Mouse (Mus musculus) myocyte (in vitro differentiated cells): ENCODE results near the gene Gpr173. TPM values are rescaled to one million over a fixed set of nuclear protein-coding genes. Genes with fewer than 3 reads are reported as not detected.

Experiments used
- H3K27me3 ChIP-seq: one replicate; pipeline ENCODE4 v1.6.1; 2011; ENCODE audit not compliant: control insufficient read depth, insufficient read depth, insufficient read length
- H3K36me3 ChIP-seq: one replicate; pipeline ENCODE4 v1.6.1; 2011; ENCODE audit not compliant: control insufficient read depth, insufficient read depth
- H3K4me2 ChIP-seq: one replicate; pipeline ENCODE4 v1.6.1; 2011; ENCODE audit warnings: low read depth, control low read depth
- H3K4me3 ChIP-seq: one replicate; pipeline ENCODE4 v1.5.1; 2011; ENCODE audit warnings: mild to moderate bottlenecking, control low read depth, moderate library complexity
- H3K79me2 ChIP-seq: one replicate; pipeline ENCODE4 v1.6.1; 2011; ENCODE audit not compliant: control insufficient read depth, insufficient read depth
- H3ac ChIP-seq: one replicate; pipeline ENCODE4 v1.6.1; 2011; ENCODE audit not compliant: control insufficient read depth, insufficient read length
- CEBPB ChIP-seq: IDR thresholded peaks from 2 replicates; pipeline ENCODE4 v1.6.1; 2011; ENCODE audit warnings: mild to moderate bottlenecking, moderate library complexity; ENCODE audit not compliant: poor library complexity, insufficient read depth, severe bottlenecking
- E2F4 ChIP-seq: IDR thresholded peaks from one replicate; pipeline ENCODE4 v1.6.1; 2011; ENCODE audit warnings: mild to moderate bottlenecking, control low read depth, moderate library complexity; ENCODE audit not compliant: insufficient read depth
- MAX ChIP-seq: IDR thresholded peaks from one replicate; pipeline ENCODE4 v1.6.1; 2011; ENCODE audit warnings: low read depth, mild to moderate bottlenecking, control low read depth
- MYOD1 ChIP-seq, 3 experiments: IDR thresholded peaks; one replicate each; pipeline ENCODE4 v1.6.1; 2011; ENCODE audit warnings: control low read depth in 2 of 3, low read depth in 2 of 3, mild to moderate bottlenecking in 2 of 3, moderate library complexity in 1 of 3; ENCODE audit not compliant: insufficient read length in 2 of 3, control insufficient read depth in 1 of 3
- MYOG ChIP-seq, 3 experiments: IDR thresholded peaks; one replicate each; pipeline ENCODE4 v1.6.1; 2011; ENCODE audit warnings: control low read depth in 2 of 3, low read depth in 2 of 3, mild to moderate bottlenecking in 2 of 3; ENCODE audit not compliant: insufficient read length in 2 of 3, control insufficient read depth in 1 of 3, insufficient read depth in 1 of 3
- POLR2A ChIP-seq: IDR thresholded peaks from one replicate; pipeline ENCODE4 v1.6.1; 2011; ENCODE audit warnings: low read depth, mild to moderate bottlenecking, control low read depth, moderate library complexity; ENCODE audit not compliant: insufficient read length
- POLR2AphosphoS2 ChIP-seq: IDR thresholded peaks from one replicate; pipeline ENCODE4 v1.6.1; 2011; ENCODE audit warnings: low read depth, control low read depth; ENCODE audit not compliant: insufficient read length
- REST ChIP-seq: IDR thresholded peaks from one replicate; pipeline ENCODE4 v1.6.1; 2011; ENCODE audit warnings: mild to moderate bottlenecking, control low read depth, moderate library complexity; ENCODE audit not compliant: insufficient read depth, insufficient read length
- SRF ChIP-seq: IDR thresholded peaks from one replicate; pipeline ENCODE4 v1.6.1; 2011; ENCODE audit warnings: low read depth; ENCODE audit not compliant: control insufficient read depth, insufficient read length
- TCF12 ChIP-seq: IDR thresholded peaks from one replicate; pipeline ENCODE4 v1.6.1; 2011; ENCODE audit warnings: mild to moderate bottlenecking, control low read depth; ENCODE audit not compliant: poor library complexity, insufficient read depth, severe bottlenecking
- TCF3 ChIP-seq: IDR thresholded peaks from one replicate; pipeline ENCODE4 v1.6.1; 2011; ENCODE audit warnings: low read depth, control low read depth; ENCODE audit not compliant: insufficient read length
- USF1 ChIP-seq: IDR thresholded peaks from one replicate; pipeline ENCODE4 v1.6.1; 2011; ENCODE audit warnings: low read depth, mild to moderate bottlenecking, control low read depth, moderate library complexity
- polyA plus RNA-seq: library from polyadenylated mRNA; unstranded; fragments of >200 nt; fragmentation: generic; extraction: Trizol; gene quantifications from one replicate; pipeline ENCODE4 v1.2.1, GENCODE M21; 2012; ENCODE audit warnings: missing spikeins

Gene Gpr173
- polyA plus RNA-seq, 1 experiment = 2.7 TPM

DNA sequence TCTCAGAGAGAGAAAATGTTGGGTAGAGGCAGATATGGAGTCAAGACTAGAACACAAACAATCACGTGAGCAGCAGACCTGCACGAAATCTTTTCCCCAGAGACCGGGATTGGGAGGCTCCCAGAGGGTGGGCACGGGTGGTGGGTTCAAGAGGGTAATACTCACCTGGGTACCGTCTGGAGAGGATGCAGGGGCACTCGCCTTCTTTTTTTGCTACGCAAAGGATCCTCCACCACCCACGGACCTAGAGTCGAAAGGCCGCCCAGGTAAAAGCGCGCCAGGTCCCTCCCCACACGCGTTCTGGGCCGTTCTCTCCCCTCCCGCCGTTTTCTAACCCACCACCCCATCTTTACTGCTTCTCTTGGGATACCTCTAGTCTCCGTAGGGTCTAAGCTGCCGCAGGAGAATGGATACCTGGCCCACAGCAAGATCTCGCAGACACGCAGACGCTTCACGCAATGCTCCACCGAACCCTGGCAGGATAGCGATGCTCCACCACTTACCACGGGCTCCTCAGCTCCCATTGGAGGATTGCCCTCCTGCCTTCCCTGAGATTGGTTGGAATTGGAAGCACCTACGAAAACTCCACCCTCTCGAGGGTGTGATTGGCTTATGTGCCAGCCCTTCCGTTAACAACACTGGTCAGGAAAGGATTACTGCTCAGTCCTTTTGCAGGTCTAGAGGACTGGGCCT lies 41.4 kb downstream of the Gpr173 start, which contains the start of gene Kantr:
Kantr (minus strand) TSS at position 500 of the 693 bp plus-strand sequence.
- no peaks in the 10 kb centered on the region for H3K36me3 ChIP-seq
- no peaks in the 10 kb centered on the region for H3K27me3 ChIP-seq
- no peak for TF ChIP-seq CEBPB
- no peak for TF ChIP-seq E2F4
- TF ChIP-seq MYOD1 (IDR thresholded peaks at IDR 0.05; ENCODE audit: control insufficient read depth in 1 of 3, insufficient read length in 2 of 3, low read depth in 2 of 3) = no peak
- TF ChIP-seq TCF3 = no peak
- TF ChIP-seq POLR2AphosphoS2 = peak; percentile 89
- peak; percentile 70 for TF ChIP-seq POLR2A
- TF ChIP-seq MAX = no peak
- no peak for TF ChIP-seq MYOG (IDR thresholded peaks at IDR 0.05; ENCODE audit: control insufficient read depth in 1 of 3, insufficient read depth in 1 of 3, insufficient read length in 2 of 3, low read depth in 2 of 3)
- TF ChIP-seq SRF = no peak
- TF ChIP-seq USF1 = no peak
- no peak for TF ChIP-seq TCF12
- no peak for TF ChIP-seq REST
- H3K79me2 ChIP-seq = no peaks in the 10 kb centered on the region
- no peak within 1 kb of the TSS for H3ac ChIP-seq
- H3K4me2 ChIP-seq = peak within 1 kb of the TSS; percentile 78
- H3K4me3 ChIP-seq = peak within 1 kb of the TSS; percentile 41

DNA sequence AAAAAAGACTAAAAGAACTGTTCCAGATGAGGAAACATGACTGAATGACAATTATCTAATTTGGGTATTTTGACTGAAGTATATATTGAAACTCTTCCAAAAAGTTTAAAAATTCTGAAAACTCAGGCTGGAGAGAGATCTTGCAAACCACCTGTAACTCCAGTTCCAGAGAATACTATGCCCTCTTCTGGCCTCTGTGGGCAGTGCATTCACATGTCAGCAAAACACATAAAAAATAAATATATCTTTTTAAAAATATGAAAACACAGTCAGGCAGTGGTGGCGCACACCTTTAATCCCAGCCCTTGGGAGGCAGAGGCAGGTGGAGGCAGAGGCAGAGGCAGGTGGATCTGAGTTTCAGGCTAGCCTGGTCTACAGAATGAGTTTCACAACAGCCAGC lies 44.9 kb downstream of the Gpr173 start:
- H3K36me3 ChIP-seq = no peaks in the 10 kb centered on the region
- no peak overlapping the region for H3ac ChIP-seq
- no peaks in the 10 kb centered on the region for H3K27me3 ChIP-seq
- no peak overlapping the region for H3K4me2 ChIP-seq
- TF ChIP-seq USF1 (no peak), TCF3 (no peak), SRF (no peak), TCF12 (no peak), MYOG (IDR thresholded peaks at IDR 0.05; ENCODE audit: control insufficient read depth in 1 of 3, insufficient read depth in 1 of 3, insufficient read length in 2 of 3, low read depth in 2 of 3) (no peak), E2F4 (no peak), POLR2A (no peak), POLR2AphosphoS2 (no peak), CEBPB (no peak), MYOD1 (IDR thresholded peaks at IDR 0.05; ENCODE audit: control insufficient read depth in 1 of 3, insufficient read length in 2 of 3, low read depth in 2 of 3) (no peak), REST (no peak), MAX (no peak)
- no peaks in the 10 kb centered on the region for H3K79me2 ChIP-seq
- no peak overlapping the region for H3K4me3 ChIP-seq

DNA sequence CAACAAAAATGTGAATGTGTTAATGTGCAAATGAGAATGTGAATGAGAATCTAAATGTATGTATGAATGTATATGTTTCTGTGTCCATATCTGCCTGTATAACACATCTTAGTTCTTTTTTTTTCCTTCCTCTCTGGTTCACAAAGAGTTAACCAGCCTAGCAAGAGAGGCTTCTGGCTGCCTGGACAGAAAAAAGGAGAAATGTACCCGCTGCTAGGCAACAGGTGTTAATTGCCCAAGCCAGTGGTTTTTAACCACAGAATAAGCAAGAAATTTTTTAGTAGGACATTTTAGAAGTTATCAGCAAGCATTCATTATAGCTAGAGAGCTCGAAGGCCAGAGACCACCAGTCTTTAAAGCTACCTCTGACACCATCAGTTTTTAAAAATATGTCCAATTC lies 45.7 kb downstream of the Gpr173 start:
- H3K79me2 ChIP-seq = no peaks in the 10 kb centered on the region
- TF ChIP-seq CEBPB (no peak), E2F4 (no peak), SRF (no peak)
- H3K4me3 ChIP-seq = no peak overlapping the region
- H3K36me3 ChIP-seq = no peaks in the 10 kb centered on the region
- H3K4me2 ChIP-seq = no peak overlapping the region
- no peaks in the 10 kb centered on the region for H3K27me3 ChIP-seq
- H3ac ChIP-seq = no peak overlapping the region

DNA sequence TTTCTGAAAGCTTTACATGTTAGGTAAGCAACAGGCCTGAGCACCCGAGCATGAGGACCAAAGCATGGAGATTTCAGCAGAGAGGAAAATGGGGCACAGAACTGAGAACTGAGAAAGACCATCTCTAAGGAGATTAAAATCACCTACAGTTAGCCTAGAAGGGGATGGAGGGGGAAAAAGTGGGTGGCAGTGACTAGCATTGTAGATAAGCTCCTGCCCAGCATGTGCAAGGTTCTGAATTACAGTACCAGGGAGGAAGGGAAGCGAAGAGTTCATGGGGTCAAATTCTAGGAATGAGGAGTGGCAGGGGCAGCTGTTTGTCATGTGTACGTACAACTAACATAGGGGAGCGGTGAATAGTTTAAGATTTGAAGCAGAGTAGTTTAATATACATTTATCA lies 48.0 kb downstream of the Gpr173 start:
- TF ChIP-seq MYOD1 (IDR thresholded peaks at IDR 0.05; ENCODE audit: control insufficient read depth in 1 of 3, insufficient read length in 2 of 3, low read depth in 2 of 3) = peak in 1 of 3 experiments; percentile 35
- no peak for TF ChIP-seq TCF3
- Histone ChIP-seq H3K27me3 (no peaks in the 10 kb centered on the region), H3K79me2 (no peaks in the 10 kb centered on the region), H3ac (no peak overlapping the region), H3K4me3 (no peak overlapping the region), H3K36me3 (no peaks in the 10 kb centered on the region), H3K4me2 (no peak overlapping the region)

DNA sequence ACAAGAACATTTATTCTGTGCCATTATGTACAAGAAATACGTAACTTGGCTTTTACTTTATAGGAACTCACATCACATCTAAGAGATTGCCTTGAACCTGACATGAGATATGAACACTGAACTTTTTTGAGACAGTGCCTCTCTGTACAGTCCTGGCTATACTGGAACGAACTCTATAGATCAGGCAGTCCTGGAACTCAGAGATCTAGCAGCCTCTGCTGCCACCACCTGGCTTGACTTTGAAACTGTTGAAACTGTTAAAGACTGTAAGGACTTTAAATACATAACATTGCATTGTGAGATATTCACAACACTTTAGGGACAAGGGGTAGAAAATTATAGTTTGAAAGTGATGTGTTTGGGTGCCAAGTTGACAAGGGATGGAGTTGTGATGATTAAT lies 60.6 kb downstream of the Gpr173 start:
- no peak overlapping the region for H3K4me3 ChIP-seq
- TF ChIP-seq USF1 (no peak), REST (no peak), POLR2AphosphoS2 (no peak)

More for the DNA sequence above, 60.6 kb downstream of the Gpr173 start:
- Histone ChIP-seq H3K4me2 (no peak overlapping the region), H3K27me3 (no peaks in the 10 kb centered on the region), H3K79me2 (no peaks in the 10 kb centered on the region), H3K36me3 (no peaks in the 10 kb centered on the region), H3ac (no peak overlapping the region)
